Comparison of ENCODE assay signal across 12 mouse cellular contexts in the genomic region with DNA sequence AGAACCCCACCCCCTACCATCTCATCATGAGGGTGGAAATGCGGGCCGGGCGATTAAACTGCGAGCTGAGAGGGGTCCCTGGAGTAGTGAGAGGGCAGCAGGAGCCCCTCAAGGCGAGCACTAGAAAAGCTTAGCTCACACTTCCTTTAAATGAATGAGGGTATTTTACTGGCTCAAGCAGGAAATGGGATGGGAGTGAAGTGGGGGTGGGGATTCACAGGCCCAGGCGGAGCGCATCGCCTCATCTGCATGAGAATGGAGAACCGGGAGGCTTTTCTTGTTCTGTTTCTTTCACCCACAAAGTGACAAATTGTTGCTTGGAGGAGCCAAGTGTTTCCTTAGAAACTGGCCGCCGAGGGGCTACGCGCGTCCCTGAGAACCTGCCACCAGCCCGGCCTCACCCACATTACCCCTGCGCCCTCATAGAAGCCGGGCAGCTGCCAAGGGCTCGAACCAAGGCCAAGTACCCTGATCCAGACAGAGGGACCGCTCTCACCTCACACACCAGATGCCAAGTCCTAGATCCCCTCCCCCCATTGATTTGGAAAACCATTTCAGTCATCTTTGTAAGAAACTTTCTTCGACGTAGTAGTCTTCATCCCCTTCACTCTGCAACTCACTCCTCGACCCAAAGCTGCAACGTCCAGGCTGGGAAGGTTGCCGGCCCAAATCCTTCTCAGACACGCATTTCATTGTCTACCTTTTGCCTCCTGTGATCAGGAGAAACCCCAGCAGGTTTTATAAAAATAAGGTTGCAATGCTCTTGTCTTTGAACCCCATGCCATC. TPM values are rescaled to one million over a fixed set of nuclear protein-coding genes. Genes with fewer than 3 reads are reported as not detected.
DNase-seq lines count a peak whose midpoint lies in the region; ATAC-seq and TF ChIP-seq lines count a peak whose summit lies in the region.
"Had no signal": no experiment of that assay in that cellular context is flagged by ENCODE, and none has a peak within 500 bp of the region (broad histone marks: within the 10 kb centered on the region; RNA-seq: fewer than 3 reads in every experiment).

No protein-coding gene starts in this region.

- H3K9me3 ChIP-seq in forebrain, embryonic 12.5 days = no peaks in the 10 kb centered on the region
- H3K9me3 ChIP-seq in midbrain, embryonic 10.5 days (replicated peaks) = no peaks in the 10 kb centered on the region

- no peaks in the 10 kb centered on the region for H3K36me3 ChIP-seq in forebrain, embryonic 12.5 days (replicated peaks)
- no peaks in the 10 kb centered on the region for H3K36me3 ChIP-seq in midbrain, embryonic 10.5 days

- no peak for DNase-seq in layer of hippocampus, adult 2 months (ENCODE audit: low spot score in 2 of 2)
- DNase-seq in layer of hippocampus, postnatal 25 days (ENCODE audit: extremely low spot score in 1 of 2, low spot score in 1 of 2) = no peak
- peak; percentile 75 for DNase-seq in midbrain, embryonic 10.5 days (ENCODE audit: low spot score)
- DNase-seq in right cerebral cortex, postnatal 25 days = peak; percentile 10
- no peak for DNase-seq in kidney, postnatal 36 days
- DNase-seq in lung, postnatal 36 days = no peak
- DNase-seq in heart, adult 9 months (ENCODE audit: low spot score in 2 of 2) = no peak
- DNase-seq: layer of hippocampus, adult 9-11 months had no signal

- ATAC-seq in forebrain, embryonic 12.5 days (ENCODE audit: low FRiP score) = peak; percentile 87

- WGBS in forebrain, embryonic 12.5 days = 0% methylated on average over 25 of the region's 25 CpGs
- WGBS in midbrain, embryonic 10.5 days = under 1% methylated on average over 25 of the region's 25 CpGs

- H3K27me3 ChIP-seq in forebrain, embryonic 12.5 days = peaks cover 66% of the 10 kb centered on the region
- peaks cover 77% of the 10 kb centered on the region for H3K27me3 ChIP-seq in midbrain, embryonic 10.5 days (ENCODE audit: low read depth, poor library complexity, severe bottlenecking)

- H3K9ac ChIP-seq in forebrain, embryonic 12.5 days = no peak overlapping the region
- H3K9ac ChIP-seq: liver, embryonic 14.5 days had no signal

- TF ChIP-seq CTCF in layer of hippocampus, adult 2 months (conservative IDR thresholded peaks at IDR 0.05) = no peak

- peak overlapping the region; percentile 56 for H3K4me2 ChIP-seq in forebrain, embryonic 12.5 days

- peak overlapping the region; percentile 13; the same call in 1 of the 2 replicates for H3K4me3 ChIP-seq in layer of hippocampus, adult 2 months
- H3K4me3 ChIP-seq in forebrain, embryonic 12.5 days (replicated peaks) = peak overlapping the region; percentile 31
- H3K4me3 ChIP-seq in midbrain, embryonic 10.5 days = peak overlapping the region; percentile 50

- no peak overlapping the region for H3K27ac ChIP-seq in layer of hippocampus, adult 2 months
- H3K27ac ChIP-seq in forebrain, embryonic 12.5 days = no peak overlapping the region
- no peak overlapping the region for H3K27ac ChIP-seq in midbrain, embryonic 10.5 days (replicated peaks)
- H3K27ac ChIP-seq: liver, embryonic 14.5 days had no signal

- peaks cover 34% of the 10 kb centered on the region for H3K4me1 ChIP-seq in forebrain, embryonic 12.5 days
- H3K4me1 ChIP-seq in midbrain, embryonic 10.5 days = peaks cover 33% of the 10 kb centered on the region

RNA-seq across cellular contexts. Expression of gene Nxph1, which starts 8.7 kb away (rescaled TPM):
- total RNA-seq in layer of hippocampus, adult 2 months (2021) = 10 to 100 TPM; 37.1 to 38.0 TPM
- total RNA-seq in layer of hippocampus, postnatal 25 days (2021) = 10 to 100 TPM; 38.9 to 39.0 TPM
- polyA plus RNA-seq in forebrain, embryonic 12.5 days (2016; fragmentation: Nextera tagmentation; extraction: Ambion mirVana) = 12.8 TPM in 2 replicates
- polyA plus RNA-seq in midbrain, embryonic 10.5 days (2016; fragmentation: Nextera tagmentation; extraction: Ambion mirVana) = 0.72 and 2.0 TPM in 2 replicates
- total RNA-seq: heart, postnatal 10 days had no signal
- polyA plus RNA-seq: C2C12; liver, embryonic 14.5 days had no signal

Comparison
In these comparisons a context has a peak if more than half of its experiments do, and no peak if none do; other contexts are left out.
1. DNase-seq: peak in midbrain, embryonic 10.5 days (single experiment) and right cerebral cortex, postnatal 25 days (single experiment); none in layer of hippocampus, adult 2 months (0 of 2), layer of hippocampus, postnatal 25 days (0 of 2), kidney, postnatal 36 days (0 of 2), lung, postnatal 36 days (single experiment) and heart, adult 9 months (0 of 2).
2. Peak in every context shown above with its lines, with median percentiles within 50 percentile points of each other: H3K4me3 ChIP-seq.